Mouse (Mus musculus) megakaryocyte, adult 5-6 weeks (primary cell): ENCODE measurements at regions not wholly inside any gene's neighbourhood (a gene's known extent, or its start where the extent isn't known, plus 50 kb on each side); places are given as distances from the start of the nearest gene placed in this dataset.

ENCODE experiments used
- ATAC-seq: 2 replicates; pipeline ENCODE4 v1.8.0; 2016; ENCODE audit warnings: mild to moderate bottlenecking, inconsistent platforms; ENCODE audit not compliant: poor library complexity, severe bottlenecking

- no peak for ATAC-seq
These were observed 72.9 kb downstream of the Manea start for GRCm38 (mm10) chr4:26273754-26274153.

- no peak for ATAC-seq
These were observed 87.3 kb downstream of the Manea start for GRCm38 (mm10) chr4:26259230-26260029.

- no peak for ATAC-seq
These were observed 90.8 kb downstream of the Manea start for GRCm38 (mm10) chr4:26255889-26256288.

- 0 out of 2 replicates have a peak, but pooled peaks have one; percentile 45 for ATAC-seq
These were observed 98.5 kb downstream of the Manea start for GRCm38 (mm10) chr4:26247925-26248856.

GRCm38 (mm10) chr4:26223267-26223666 is 123.4 kb downstream of the Manea start:
- no peak for ATAC-seq
